Mouse (Mus musculus) midbrain, embryonic 13.5 days (tissue): Measurements from ENCODE around the gene Med15. TPM values are rescaled to one million over a fixed set of nuclear protein-coding genes. Genes with fewer than 3 reads are reported as not detected.

Experiments used
- ATAC-seq: fragments of 200-750 bp; cut with Nextera tagmentation; 2 replicates; pipeline ENCODE4 v1.8.0; 2017; ENCODE audit warnings: mild to moderate bottlenecking, moderate TSS enrichment, moderate library complexity
- H3K27ac ChIP-seq: fragments of 300-500 bp; sonication (generic); 2 replicates; pipeline ENCODE4 v1.5.1; 2015; ENCODE audit warnings: inconsistent platforms, mild to moderate bottlenecking, moderate library complexity
- H3K27me3 ChIP-seq: fragments of 300-500 bp; sonication (generic); 2 replicates; pipeline ENCODE4 v1.6.1; 2015; ENCODE audit warnings: mild to moderate bottlenecking, inconsistent platforms
- H3K36me3 ChIP-seq: fragments of 300-500 bp; sonication (generic); 2 replicates; pipeline ENCODE4 v1.6.1; 2015; ENCODE audit warnings: mild to moderate bottlenecking, inconsistent platforms
- H3K4me1 ChIP-seq: fragments of 300-500 bp; sonication (generic); replicated peaks from 2 replicates; pipeline ENCODE4 v1.6.1; 2015; ENCODE audit warnings: inconsistent platforms
- H3K4me2 ChIP-seq: fragments of 300-500 bp; sonication (generic); replicated peaks from 2 replicates; pipeline ENCODE4 v1.6.1; 2015; ENCODE audit warnings: moderate library complexity, mild to moderate bottlenecking, inconsistent platforms
- H3K4me3 ChIP-seq: fragments of 300-500 bp; sonication (generic); replicated peaks from 2 replicates; pipeline ENCODE4 v1.5.1; 2015; ENCODE audit warnings: mild to moderate bottlenecking, inconsistent platforms
- H3K9ac ChIP-seq: fragments of 300-500 bp; sonication (generic); replicated peaks from 2 replicates; pipeline ENCODE4 v1.6.1; 2015; ENCODE audit warnings: mild to moderate bottlenecking, inconsistent platforms
- H3K9me3 ChIP-seq: fragments of 300-500 bp; sonication (generic); 2 replicates; pipeline ENCODE4 v1.6.1; 2016; ENCODE audit warnings: mild to moderate bottlenecking, inconsistent platforms
- WGBS: fragments of 180-500 bp; shearing (Covaris S2); methylation state at CpG from one replicate; pipeline ENCODE4 v1.1.7; 2015; 5-methylcytosine and 5-hydroxymethylcytosine counted together
- polyA plus RNA-seq: library from polyadenylated mRNA; unstranded; fragments of >200 nt; fragmentation: Nextera tagmentation; extraction: Ambion mirVana; gene quantifications from 2 replicates; pipeline ENCODE4 v1.2.1, GENCODE M21; 2015

Gene Med15
- polyA plus RNA-seq, 1 experiment from 2014 or later, result 47.7 TPM

DNA sequence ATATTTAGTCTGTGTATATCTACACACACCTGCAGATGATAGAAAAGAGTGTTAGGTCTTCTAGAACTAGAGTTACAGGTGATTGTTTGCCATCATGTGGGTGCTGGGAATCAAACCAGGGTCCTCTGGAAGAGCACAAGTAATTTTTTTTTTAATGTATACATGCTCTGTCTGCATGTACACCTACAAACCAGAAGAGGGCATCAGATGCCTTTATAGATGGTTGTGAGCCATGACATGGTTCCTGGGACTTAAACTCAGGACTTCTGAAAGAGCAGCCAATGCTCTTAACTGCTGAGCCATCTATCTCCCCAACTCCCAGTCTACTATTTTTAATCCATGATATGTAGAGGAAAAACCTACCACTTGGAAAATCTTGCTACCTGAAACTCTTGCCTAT lies 2.7 kb downstream of the Med15 start:
- no peaks in the 10 kb centered on the region for H3K9me3 ChIP-seq
- no peak overlapping the region for H3K9ac ChIP-seq
- no peak overlapping the region for H3K27ac ChIP-seq
- H3K4me1 ChIP-seq, result no peaks in the 10 kb centered on the region
- no peak overlapping the region for H3K4me2 ChIP-seq
- peaks cover 3% of the 10 kb centered on the region; the same call in 1 of the 2 replicates for H3K27me3 ChIP-seq
- no peak for ATAC-seq
- no peak overlapping the region for H3K4me3 ChIP-seq
- H3K36me3 ChIP-seq, result no peaks in the 10 kb centered on the region

DNA sequence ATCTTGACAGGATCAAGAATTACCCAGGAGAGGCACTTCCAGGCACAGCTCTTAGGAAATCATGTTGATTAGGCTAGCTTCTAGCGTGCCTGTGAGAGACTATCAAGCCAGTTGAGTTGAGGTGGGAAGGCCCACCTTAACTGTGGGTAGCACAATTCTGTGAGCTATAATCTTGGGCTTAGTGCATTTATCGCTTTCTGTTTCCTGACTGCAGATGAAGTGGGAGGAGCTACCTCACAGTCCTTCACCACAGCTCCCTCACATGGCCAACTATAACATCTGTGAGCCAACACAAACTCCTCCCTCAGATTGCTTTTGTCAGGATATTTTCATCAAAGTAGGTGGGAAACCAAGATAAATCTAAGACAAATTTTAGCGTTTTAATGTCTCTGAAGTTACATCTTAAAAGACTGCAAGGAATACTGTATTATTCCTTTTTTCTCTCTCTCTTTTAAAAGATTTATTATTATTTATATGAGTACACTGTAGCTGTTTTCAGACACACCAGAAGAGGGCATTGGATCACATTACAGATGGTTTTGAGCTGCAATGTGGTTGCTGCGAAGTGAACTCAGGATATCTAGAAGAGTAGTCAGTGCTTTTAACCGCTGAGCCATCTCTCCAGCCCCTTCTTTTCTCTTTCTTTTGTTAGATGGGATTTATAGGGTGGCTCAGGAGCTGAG lies 5.4 kb downstream of the Med15 start:
- no peak for ATAC-seq
- H3K9ac ChIP-seq, result no peak overlapping the region
- no peak overlapping the region for H3K4me2 ChIP-seq
- H3K9me3 ChIP-seq, result no peaks in the 10 kb centered on the region
- H3K27me3 ChIP-seq, result no peaks in the 10 kb centered on the region
- H3K36me3 ChIP-seq, result no peaks in the 10 kb centered on the region
- H3K4me3 ChIP-seq, result no peak overlapping the region
- 0 out of 2 replicates have a peak overlapping the region, but pooled peaks have one; percentile 11 for H3K27ac ChIP-seq
- WGBS, result 15% methylated on average over 5 of the region's 5 CpGs
- no peaks in the 10 kb centered on the region for H3K4me1 ChIP-seq

DNA sequence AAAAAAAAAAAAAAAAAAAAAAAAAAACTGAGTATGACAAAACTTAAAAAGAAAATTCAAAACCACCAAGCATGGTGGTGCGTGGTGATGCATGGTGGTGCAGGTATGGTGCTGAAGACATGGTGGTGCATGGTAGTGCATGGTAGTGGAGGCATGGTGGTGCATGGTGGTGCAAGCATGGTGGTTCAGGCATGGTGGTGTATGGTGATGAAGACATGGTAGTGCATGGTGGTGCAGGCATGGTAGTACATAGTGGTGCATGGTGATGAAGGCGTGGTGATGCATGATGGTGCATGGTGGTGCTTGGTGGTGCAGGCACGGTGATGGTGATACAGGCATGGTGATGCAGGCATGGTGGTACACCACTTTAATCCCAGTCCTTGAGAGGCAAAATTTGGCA lies 8.2 kb downstream of the Med15 start:
- Histone ChIP-seq H3K4me2 (no peak overlapping the region), H3K27ac (no peak overlapping the region), H3K9ac (no peak overlapping the region), H3K9me3 (no peaks in the 10 kb centered on the region), H3K4me1 (peaks cover 17% of the 10 kb centered on the region), H3K4me3 (no peak overlapping the region), H3K27me3 (no peaks in the 10 kb centered on the region), H3K36me3 (no peaks in the 10 kb centered on the region)
- WGBS, result 96% methylated on average over 3 of the region's 3 CpGs
- peak; percentile 44; the same call in 1 of the 2 replicates for ATAC-seq

DNA sequence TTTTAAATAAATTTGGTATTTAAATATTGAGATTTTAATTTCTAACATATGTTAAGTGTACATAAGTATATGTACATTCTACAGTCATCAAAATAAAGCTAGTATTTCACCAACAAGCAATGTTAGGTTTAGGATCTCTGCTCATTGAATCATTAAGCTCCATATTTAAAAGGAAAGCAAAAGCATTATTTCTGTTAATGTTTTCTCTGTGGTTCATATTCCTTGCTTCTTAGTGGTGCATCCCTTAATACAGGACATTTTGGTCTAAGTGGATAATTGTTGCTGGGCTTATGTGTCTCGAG lies 9.4 kb downstream of the Med15 start:
- Histone ChIP-seq H3K4me3 (no peak overlapping the region), H3K27me3 (no peaks in the 10 kb centered on the region), H3K36me3 (no peaks in the 10 kb centered on the region), H3K4me1 (peaks cover 17% of the 10 kb centered on the region), H3K4me2 (0 out of 2 replicates have a peak overlapping the region, but pooled peaks have one; percentile 37), H3K27ac (no peak overlapping the region), H3K9ac (no peak overlapping the region), H3K9me3 (no peaks in the 10 kb centered on the region)
- WGBS, result 87% methylated on average over 1 of the region's 1 CpGs
- no peak for ATAC-seq

DNA sequence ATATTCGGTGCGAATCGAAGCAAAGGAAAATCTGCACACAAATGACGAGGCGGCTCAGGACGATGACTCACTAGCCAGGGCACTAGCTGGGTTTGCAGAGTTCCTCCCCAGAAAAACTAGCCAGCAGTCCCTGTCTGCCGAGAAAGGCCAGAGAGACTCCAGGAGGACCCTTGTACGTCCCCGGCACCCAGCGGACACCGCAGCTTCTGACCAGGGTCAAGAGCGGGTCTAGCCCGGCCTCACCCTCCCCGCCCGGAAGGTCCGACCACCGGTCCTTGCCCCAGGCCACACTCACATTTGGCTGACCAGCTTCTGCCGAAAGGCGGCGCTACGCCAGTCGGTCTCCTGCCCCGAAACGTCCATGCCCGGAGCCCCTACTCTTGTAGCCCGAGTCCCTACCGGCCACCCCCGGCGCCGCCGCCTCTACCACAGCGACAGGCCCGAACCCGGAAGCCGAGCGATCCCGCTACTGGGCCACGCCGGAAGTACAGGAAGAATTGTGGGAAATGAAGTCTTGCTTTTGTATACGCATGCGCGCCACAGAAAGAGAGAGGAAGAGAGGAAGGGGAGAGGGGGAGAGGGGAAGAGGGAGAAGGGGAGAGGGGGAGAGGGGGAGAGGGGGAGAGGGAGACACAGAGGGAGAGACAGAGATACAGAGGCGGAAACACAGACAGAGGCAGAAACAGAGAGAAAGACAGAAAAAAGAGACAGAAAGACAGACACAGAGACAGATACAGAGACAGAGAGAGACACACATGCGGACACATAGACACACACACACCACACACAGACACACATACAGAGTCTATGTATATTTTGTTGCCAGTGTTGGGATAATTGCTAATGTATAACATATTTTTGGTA lies 10.0 kb downstream of the Med15 start:
- peak overlapping the region; percentile 93 for H3K9ac ChIP-seq
- 1% methylated on average over 44 of the region's 44 CpGs for WGBS
- peak overlapping the region; percentile 94 for H3K4me3 ChIP-seq
- peaks cover 17% of the 10 kb centered on the region for H3K4me1 ChIP-seq
- ATAC-seq, result peak; percentile 96
- peak overlapping the region; percentile 79 for H3K27ac ChIP-seq
- H3K27me3 ChIP-seq, result no peaks in the 10 kb centered on the region
- no peaks in the 10 kb centered on the region for H3K9me3 ChIP-seq
- H3K36me3 ChIP-seq, result no peaks in the 10 kb centered on the region
- peak overlapping the region; percentile 95 for H3K4me2 ChIP-seq

DNA sequence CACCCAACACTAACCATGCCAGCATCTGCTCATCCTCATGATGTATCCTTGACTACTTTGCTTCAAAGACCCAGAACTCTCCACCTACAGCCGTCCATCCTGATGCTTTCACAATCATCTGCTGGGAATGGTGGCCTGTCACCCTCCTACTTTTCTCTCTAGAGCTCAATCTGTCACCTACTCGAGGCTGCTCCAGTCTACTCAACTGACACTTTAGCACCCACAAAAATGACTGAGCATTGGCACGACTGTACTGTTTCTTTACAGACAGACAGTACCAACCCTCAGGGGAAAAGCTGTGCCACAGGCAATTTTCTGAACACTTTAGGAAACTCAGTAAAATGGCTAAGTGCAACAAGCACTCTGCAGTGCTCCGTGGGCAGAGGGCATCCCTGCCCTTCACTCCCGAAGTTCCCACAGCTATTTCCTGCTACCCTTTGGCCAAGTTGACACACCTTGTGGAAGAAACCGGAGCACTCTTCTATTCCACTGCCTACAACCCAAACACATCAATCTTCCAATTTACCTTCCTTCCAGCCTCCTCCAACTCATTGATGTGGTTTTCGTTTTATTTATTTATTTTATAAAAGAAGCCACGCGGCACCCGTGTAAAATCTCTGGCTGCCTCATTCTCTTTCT lies 10.8 kb downstream of the Med15 start:
- ATAC-seq, result no peak
- Histone ChIP-seq H3K36me3 (no peaks in the 10 kb centered on the region), H3K27me3 (no peaks in the 10 kb centered on the region), H3K9ac (peak overlapping the region; percentile 93), H3K27ac (peak overlapping the region; percentile 79), H3K4me1 (peaks cover 17% of the 10 kb centered on the region), H3K9me3 (no peaks in the 10 kb centered on the region), H3K4me2 (peak overlapping the region; percentile 95), H3K4me3 (peak overlapping the region; percentile 94)
- WGBS, result 7% methylated on average over 10 of the region's 10 CpGs

DNA sequence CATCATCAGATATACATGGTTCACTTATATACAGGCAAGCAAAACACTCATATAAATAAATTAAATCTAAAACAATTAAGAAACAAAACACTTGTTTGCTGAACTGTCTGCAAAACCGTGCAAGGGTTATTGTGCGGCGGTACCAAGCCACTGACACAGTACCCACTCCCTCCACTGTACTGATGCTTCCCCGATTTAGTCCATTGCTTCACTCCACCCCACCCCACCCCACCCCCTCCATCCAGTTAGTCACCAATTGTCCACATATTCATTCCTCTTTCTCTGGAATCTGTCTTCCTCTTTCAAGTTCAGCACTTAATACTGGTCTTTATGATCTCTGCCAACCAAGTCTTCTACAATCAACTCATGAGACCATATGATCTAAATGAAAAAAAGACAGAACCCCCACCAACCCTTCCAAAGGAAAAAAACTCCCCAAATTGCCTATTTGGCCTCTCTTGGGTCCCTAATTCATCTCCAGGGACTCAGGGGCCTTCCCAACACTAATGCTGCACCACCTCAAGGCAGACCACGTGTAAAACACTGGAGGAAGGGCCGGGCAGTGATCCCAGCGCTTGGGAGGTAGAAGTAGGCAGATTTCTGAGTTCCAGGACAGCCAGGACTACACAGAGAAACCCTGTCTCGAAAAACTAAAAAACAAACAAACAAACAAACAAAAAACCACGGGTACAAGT lies 11.4 kb downstream of the Med15 start:
- no peaks in the 10 kb centered on the region for H3K36me3 ChIP-seq
- no peak overlapping the region for H3K27ac ChIP-seq
- H3K27me3 ChIP-seq, result no peaks in the 10 kb centered on the region
- no peak for ATAC-seq
- peak overlapping the region; percentile 93 for H3K9ac ChIP-seq
- H3K9me3 ChIP-seq, result no peaks in the 10 kb centered on the region
- H3K4me3 ChIP-seq, result peak overlapping the region; percentile 94
- peaks cover 17% of the 10 kb centered on the region for H3K4me1 ChIP-seq
- WGBS, result 70% methylated on average over 9 of the region's 9 CpGs
- peak overlapping the region; percentile 95 for H3K4me2 ChIP-seq

DNA sequence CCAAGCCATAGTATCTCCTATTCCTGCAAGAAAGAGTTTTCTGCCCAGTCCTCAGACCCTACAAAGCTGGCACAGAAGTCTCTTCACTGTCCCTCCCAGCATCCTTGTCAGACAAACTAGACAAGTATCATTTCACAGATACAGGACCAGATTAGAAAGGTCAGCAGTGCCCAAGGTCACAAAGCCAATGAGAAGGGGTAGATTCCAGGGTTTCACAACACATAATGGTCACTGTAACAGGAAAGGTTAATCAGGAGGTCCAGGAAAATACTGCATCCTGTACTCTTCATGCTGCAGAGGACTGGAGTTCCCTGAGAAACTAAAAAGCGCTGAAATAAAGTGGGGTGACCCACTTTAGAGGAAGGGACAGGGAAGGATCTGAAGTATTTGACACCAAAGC lies 14.9 kb downstream of the Med15 start:
- H3K36me3 ChIP-seq, result no peaks in the 10 kb centered on the region
- ATAC-seq, result no peak
- peaks cover 17% of the 10 kb centered on the region for H3K4me1 ChIP-seq
- H3K9me3 ChIP-seq, result no peaks in the 10 kb centered on the region
- H3K9ac ChIP-seq, result no peak overlapping the region
- no peak overlapping the region for H3K27ac ChIP-seq
- no peaks in the 10 kb centered on the region for H3K27me3 ChIP-seq
- H3K4me3 ChIP-seq, result no peak overlapping the region
- WGBS, result 89% methylated on average over 1 of the region's 1 CpGs
- no peak overlapping the region for H3K4me2 ChIP-seq

DNA sequence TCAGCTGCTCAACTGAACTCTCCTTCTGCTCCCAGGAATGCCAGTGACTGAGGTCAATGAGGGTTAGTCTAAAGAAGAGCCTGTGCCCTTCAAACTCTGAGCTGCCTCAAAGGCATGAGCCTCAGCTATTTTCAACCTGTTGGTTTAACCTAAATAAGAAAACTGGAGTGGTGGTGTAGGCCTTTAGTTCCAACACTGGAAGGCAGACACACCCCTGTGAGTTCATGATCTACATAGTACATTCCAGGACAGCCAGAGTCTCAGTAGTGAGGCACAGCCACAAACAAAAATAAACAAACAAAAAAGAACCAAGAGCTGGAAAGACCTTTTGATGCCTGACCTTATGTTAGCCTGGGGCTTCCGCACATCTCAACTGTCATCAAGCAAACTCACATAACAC lies 25.1 kb downstream of the Med15 start:
- Histone ChIP-seq H3K27ac (no peak overlapping the region), H3K9ac (no peak overlapping the region), H3K27me3 (no peaks in the 10 kb centered on the region), H3K9me3 (no peaks in the 10 kb centered on the region), H3K4me1 (no peaks in the 10 kb centered on the region), H3K4me2 (no peak overlapping the region), H3K4me3 (no peak overlapping the region), H3K36me3 (peaks cover 7% of the 10 kb centered on the region)
- ATAC-seq, result no peak
- 96% methylated on average over 1 of the region's 1 CpGs for WGBS

DNA sequence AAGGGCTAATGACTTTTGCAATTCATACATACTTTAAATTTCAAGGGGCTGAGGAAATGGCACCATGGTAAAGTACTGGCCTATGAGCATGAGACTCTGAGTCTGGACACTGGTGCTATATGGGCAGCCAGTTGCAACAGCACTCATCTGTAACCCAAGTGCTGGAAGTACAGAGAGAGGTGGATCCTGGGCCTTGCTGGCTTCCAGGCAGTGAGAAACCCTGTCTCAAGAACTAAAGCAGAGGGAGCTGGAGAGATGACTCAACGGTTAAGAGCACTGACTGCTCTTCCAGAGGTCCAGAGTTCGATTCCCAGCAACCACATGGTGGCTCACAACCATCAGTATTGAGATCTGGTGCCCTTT lies 31.7 kb downstream of the Med15 start:
- no peaks in the 10 kb centered on the region for H3K4me1 ChIP-seq
- 88% methylated on average over 2 of the region's 2 CpGs for WGBS
- H3K4me2 ChIP-seq, result no peak overlapping the region
- H3K27me3 ChIP-seq, result no peaks in the 10 kb centered on the region
- no peak overlapping the region for H3K9ac ChIP-seq
- H3K4me3 ChIP-seq, result no peak overlapping the region
- no peak for ATAC-seq
- H3K36me3 ChIP-seq, result peaks cover 43% of the 10 kb centered on the region
- H3K9me3 ChIP-seq, result no peaks in the 10 kb centered on the region
- no peak overlapping the region for H3K27ac ChIP-seq

DNA sequence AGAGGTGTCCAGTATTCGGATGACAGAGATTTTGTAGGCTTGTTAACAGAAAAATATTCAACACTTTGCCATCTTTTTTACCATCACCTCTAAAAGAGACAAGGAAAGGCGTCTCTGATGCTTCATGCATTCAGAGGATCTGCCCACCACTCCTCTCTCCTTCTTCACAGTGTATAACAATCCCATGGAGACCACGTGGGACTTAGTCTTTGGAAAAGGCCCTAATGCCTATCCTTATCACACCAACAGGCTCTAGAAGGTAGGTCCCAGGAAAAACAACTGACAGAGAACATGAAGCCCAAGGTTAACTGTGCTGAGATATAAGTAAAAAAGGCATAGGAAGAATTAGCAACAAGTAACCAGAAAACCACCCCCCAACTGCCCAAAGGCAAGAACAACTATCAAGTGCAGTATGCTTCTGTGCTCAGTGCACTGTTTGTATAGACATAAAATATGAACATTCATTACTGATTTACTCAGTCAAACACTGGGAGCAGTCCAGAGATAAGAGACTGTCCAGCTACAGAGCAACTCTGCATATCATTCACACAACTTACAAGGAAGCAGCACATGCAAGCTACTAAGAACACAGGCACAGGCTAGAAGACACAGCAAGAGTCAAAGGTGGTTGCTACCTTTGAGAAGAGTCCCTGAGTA lies 32.2 kb downstream of the Med15 start:
- WGBS, result 94% methylated on average over 3 of the region's 3 CpGs
- H3K27me3 ChIP-seq, result no peaks in the 10 kb centered on the region
- H3K9ac ChIP-seq, result no peak overlapping the region
- no peak for ATAC-seq
- no peaks in the 10 kb centered on the region for H3K4me1 ChIP-seq
- peaks cover 48% of the 10 kb centered on the region for H3K36me3 ChIP-seq
- H3K9me3 ChIP-seq, result no peaks in the 10 kb centered on the region
- no peak overlapping the region for H3K27ac ChIP-seq
- no peak overlapping the region for H3K4me3 ChIP-seq
- no peak overlapping the region for H3K4me2 ChIP-seq
